Mouse (Mus musculus): ENCODE measurements around the gene Ebf3.

Gene Ebf3

GRCm38 (mm10) chr7:137206770-137207285 is 107.4 kb downstream of the Ebf3 start:
- no peak for DNase-seq (ENCODE audit: low read depth, low spot score)

DNA sequence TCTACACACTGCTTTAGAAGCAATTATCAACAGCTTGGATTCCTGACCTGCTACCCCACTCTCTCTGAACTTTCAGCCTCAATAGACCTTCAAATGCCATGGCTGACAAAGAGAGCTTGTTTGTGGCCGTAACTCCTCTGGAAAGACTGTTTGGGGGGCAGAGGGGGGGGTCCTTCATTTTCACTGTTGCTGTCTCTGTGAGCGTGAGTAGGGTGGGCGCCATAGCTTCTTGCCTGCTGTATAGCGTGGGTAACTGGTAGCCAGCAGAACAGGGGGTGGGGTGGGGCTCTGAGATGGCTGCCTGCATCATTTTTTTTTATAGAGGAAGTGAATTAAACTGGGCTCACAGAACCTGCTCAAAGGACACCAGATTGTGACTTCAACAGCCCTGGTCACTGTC is 114.7 kb downstream of the Ebf3 start:
- no peak for DNase-seq (ENCODE audit: low read depth, low spot score)

GRCm38 (mm10) chr7:137198921-137199320 is 115.3 kb downstream of the Ebf3 start:
- no peak for DNase-seq (ENCODE audit: low read depth, low spot score)

DNA sequence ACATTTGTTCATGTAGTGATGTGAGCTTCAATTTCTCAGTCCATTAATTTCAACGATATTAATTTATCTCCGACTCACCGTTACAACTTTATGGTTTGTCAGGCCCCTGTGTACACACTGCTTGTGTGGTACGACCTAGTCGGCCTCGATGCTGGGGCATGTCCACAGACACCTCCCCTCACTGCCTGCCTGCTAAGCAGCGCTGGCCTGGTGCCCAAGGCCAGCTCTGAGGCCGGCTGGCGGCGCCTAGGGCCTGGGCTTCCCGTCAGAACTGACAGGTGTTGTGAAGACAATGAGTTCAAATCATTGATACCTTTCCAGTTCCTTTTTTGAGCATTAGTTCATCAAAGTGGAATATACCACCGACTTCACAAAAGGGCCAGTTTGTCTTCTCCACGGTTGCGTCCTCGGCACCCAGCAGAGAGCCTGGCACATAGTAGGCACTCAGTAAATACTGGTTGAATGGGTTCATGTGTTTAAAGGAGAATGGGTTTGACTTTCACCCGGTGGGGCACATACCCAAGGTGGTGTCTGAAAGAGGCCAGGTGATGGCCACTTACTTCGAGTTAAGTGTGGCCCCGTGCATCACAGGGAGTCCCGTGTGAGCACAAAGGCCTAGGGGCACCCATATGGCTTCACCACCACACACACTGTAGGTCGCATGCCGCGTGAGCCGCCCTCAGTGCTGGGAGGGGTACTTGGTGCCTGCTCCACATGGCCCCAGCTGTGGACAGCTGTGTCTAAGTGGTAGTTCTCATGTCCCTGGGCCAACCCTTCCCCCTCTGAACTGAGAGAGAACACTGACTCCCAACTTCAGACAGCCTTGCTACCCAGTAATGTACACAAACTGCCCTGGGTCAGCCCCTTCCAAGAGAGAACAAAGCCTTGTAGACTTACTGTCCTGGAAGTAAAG is 116.9 kb downstream of the Ebf3 start:
- no peak for DNase-seq (ENCODE audit: low read depth, low spot score)

DNA sequence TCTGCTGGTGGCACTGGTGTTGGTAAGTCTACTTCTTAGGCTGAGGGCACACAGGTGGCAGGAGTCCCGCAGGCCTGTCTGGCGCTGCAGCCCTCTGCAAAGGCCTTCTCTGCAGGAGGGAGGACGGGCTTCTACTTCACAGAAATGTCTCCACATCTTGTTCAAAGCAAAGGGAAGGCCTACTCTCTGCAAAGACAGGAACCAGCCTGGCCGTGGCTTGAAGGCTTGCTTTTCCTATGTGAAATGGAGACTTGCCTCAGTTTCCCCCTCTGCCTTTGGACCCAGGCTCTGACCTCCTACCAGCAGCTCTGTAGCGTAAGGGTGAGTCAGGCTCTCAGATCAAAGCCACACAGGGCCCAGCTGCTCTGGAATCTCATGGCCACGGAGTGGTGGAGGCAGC is 117.7 kb downstream of the Ebf3 start:
- no peak for DNase-seq (ENCODE audit: low read depth, low spot score)

DNA sequence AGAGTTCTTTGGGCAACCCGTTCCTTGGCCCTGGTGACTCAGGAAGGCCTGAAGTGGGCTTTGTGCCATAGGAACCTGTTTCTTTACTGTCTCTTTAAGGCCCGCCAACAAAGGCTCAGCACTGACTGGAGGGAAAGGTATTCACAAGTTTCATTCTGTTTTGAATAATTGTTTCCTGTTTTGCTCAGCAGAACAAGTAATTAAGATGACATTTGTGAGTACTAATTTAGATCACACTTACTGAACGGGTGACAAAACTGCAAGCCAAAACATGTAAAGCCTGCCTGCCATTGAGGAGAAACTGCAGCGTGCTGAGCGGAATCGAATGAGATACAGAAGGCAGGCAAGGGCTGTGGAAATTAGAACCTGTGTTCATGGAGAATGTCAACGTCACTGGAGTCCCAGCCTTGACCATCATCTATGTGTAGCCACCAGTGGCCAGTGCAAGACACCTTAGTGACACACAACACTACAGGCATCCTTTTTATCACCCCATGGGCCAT is 121.4 kb downstream of the Ebf3 start:
- DNase-seq (ENCODE audit: low read depth, low spot score): no peak

DNA sequence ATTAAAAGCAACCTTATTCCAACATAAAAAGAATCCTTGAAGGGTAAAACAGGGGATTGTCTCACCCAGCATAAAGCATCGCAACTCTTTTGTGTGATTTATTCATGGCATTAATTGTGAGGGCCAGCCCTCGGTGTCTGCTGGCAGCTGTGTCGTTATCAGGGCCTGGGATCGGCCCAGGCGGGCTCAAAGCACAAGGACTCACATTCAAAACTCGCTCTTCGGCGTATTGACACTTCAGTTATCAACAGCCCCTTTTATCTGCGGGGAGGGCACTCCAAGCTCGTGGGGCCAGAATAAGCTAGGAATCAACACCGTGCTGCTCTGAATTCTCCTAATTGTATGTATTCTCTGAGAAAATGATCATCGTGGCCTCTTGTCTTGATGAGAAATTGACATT is 122.4 kb downstream of the Ebf3 start:
- DNase-seq (ENCODE audit: low read depth, low spot score): no peak

DNA sequence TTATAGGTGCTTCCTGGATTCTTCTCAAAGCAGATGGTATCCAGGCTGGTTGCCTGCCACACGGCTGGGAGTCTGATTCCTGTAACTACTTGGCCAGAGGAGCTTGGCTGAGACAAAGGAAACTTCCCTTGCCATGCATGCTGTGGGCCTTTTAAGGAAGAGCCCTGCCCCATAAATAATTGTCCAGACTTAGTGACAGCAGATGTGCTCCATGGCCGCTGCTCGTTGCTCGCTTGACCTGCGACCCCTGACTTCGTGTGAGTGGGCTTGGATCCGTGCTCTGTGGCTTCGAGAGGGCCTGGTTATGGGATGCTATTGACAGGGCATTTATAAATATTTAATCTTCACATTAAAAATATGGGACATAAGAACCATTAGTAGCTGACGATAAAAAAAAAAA is 142.0 kb downstream of the Ebf3 start:
- DNase-seq (ENCODE audit: low read depth, low spot score): no peak

- DNase-seq (ENCODE audit: low read depth, low spot score): no peak
Measured at GRCm38 (mm10) chr7:137159086-137159485, 155.2 kb downstream of the Ebf3 start.

DNA sequence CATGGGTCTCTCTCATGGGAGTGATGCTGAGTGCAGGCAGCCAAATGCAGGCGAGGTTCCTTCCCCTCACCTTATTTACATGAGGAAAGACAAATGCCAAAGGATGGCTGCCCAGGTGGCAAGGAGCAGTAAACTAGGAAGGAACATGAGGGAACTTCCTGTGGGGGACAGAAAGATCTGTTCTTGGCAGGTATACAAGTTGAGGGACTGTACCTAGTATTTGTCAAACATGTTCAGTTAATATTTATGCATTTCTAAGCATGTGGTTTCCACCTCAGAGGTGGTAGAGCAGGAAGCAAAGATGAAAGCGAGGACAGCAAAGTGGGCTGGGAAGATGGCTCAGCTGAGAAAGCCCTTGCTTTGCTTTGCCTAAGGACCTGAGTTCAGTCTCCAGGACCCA is 159.6 kb downstream of the Ebf3 start:
- DNase-seq (ENCODE audit: low read depth, low spot score): no peak

GRCm38 (mm10) chr7:137151854-137152253 is 162.4 kb downstream of the Ebf3 start:
- DNase-seq (ENCODE audit: low read depth, low spot score): no peak

DNA sequence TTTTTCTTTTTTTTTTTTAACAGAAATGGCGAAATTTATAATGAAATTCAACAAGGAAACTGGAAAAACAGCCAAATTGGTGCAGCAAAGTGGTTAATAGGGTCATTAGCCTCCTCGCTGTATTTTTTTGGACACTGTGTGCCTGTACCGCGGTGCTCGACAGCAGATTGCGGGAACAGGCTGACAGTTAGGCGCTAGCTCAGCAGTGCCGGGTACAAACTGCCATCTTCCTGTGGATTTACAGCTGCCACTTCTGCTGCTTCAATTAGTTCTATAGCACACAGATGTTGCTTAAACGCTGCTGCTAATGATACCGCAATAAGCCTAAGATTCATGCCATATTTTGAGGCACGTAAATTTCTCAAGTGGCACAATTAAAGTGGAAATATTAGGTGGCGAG is 167.1 kb downstream of the Ebf3 start:
- no peak for DNase-seq (ENCODE audit: low read depth, low spot score)

Data from 3T3-L1 (cell line).